Mouse (Mus musculus): ENCODE measurements around the gene Tox3. TPM values are rescaled to one million over a fixed set of nuclear protein-coding genes. Genes with fewer than 3 reads are reported as not detected.
A peak's percentile ranks its signal among the peaks of the same experiment; 100 is the strongest.

Gene Tox3
- polyA plus RNA-seq, 1 experiment from 2014 or later = 56.6 TPM

GRCm38 (mm10) chr8:90346138-90346879, 1.8 kb downstream of the Tox3 start:
- Histone ChIP-seq H3K9me3 (ENCODE audit: control insufficient read depth, low read length) (no peaks in the 10 kb centered on the region), H3K4me1 (ENCODE audit: control insufficient read depth, insufficient read depth, low read length) (peaks cover 26% of the 10 kb centered on the region), H3K4me3 (ENCODE audit: low read depth, low read length) (peak overlapping the region; percentile 98), H3K9ac (ENCODE audit: low read length) (peak overlapping the region; percentile 100), H3K27ac (ENCODE audit: low read depth, low read length) (peak overlapping the region; percentile 98), H3K27me3 (ENCODE audit: control insufficient read depth, insufficient read depth, low read length) (no peaks in the 10 kb centered on the region), H3K4me2 (peak overlapping the region; percentile 82), H3K36me3 (ENCODE audit: control insufficient read depth, insufficient read depth, low read length) (no peaks in the 10 kb centered on the region; the same call in 1 of the 2 replicates)
- DNase-seq (ENCODE audit: low spot score, missing footprints) = peak; percentile 91
- ATAC-seq (ENCODE audit: low FRiP score) = no peak
- WGBS = 11% methylated on average over 13 of the region's 13 CpGs

- H3K27ac ChIP-seq (ENCODE audit: low read depth, low read length) = peak overlapping the region; percentile 64
- H3K27me3 ChIP-seq (ENCODE audit: control insufficient read depth, insufficient read depth, low read length) = no peaks in the 10 kb centered on the region
- H3K4me3 ChIP-seq (ENCODE audit: low read depth, low read length) = no peak overlapping the region
- DNase-seq (ENCODE audit: low spot score, missing footprints) (peak; percentile 91), ATAC-seq (ENCODE audit: low FRiP score) (peak; percentile 75)
- no peaks in the 10 kb centered on the region for H3K9me3 ChIP-seq (ENCODE audit: control insufficient read depth, low read length)
- H3K9ac ChIP-seq (ENCODE audit: low read length) = no peak overlapping the region
- peak overlapping the region; percentile 16 for H3K4me2 ChIP-seq
- WGBS = 25% methylated on average over 7 of the region's 7 CpGs
- H3K4me1 ChIP-seq (ENCODE audit: control insufficient read depth, insufficient read depth, low read length) = peaks cover 37% of the 10 kb centered on the region
- H3K36me3 ChIP-seq (ENCODE audit: control insufficient read depth, insufficient read depth, low read length) = peaks cover 8% of the 10 kb centered on the region; the same call in 1 of the 2 replicates
These were observed 17.5 kb downstream of the Tox3 start for GRCm38 (mm10) chr8:90330377-90331285.

GRCm38 (mm10) chr8:90323824-90324223, 24.3 kb downstream of the Tox3 start:
- H3K4me2 ChIP-seq = no peak overlapping the region
- 7% methylated on average over 4 of the region's 4 CpGs for WGBS
- no peaks in the 10 kb centered on the region for H3K27me3 ChIP-seq (ENCODE audit: control insufficient read depth, insufficient read depth, low read length)
- no peaks in the 10 kb centered on the region; the same call in 1 of the 2 replicates for H3K36me3 ChIP-seq (ENCODE audit: control insufficient read depth, insufficient read depth, low read length)
- no peak for ATAC-seq (ENCODE audit: low FRiP score)
- DNase-seq (ENCODE audit: low spot score, missing footprints) = no peak
- no peaks in the 10 kb centered on the region for H3K9me3 ChIP-seq (ENCODE audit: control insufficient read depth, low read length)
- H3K4me3 ChIP-seq (ENCODE audit: low read depth, low read length) = no peak overlapping the region
- no peak overlapping the region; the same call in 1 of the 2 replicates for H3K9ac ChIP-seq (ENCODE audit: low read length)
- H3K27ac ChIP-seq (ENCODE audit: low read depth, low read length) = peak overlapping the region; percentile 8; the same call in 1 of the 2 replicates
- peaks cover 30% of the 10 kb centered on the region for H3K4me1 ChIP-seq (ENCODE audit: control insufficient read depth, insufficient read depth, low read length)

GRCm38 (mm10) chr8:90322701-90323439, 25.3 kb downstream of the Tox3 start:
- no peaks in the 10 kb centered on the region for H3K9me3 ChIP-seq (ENCODE audit: control insufficient read depth, low read length)
- H3K4me2 ChIP-seq = no peak overlapping the region
- H3K27ac ChIP-seq (ENCODE audit: low read depth, low read length) = no peak overlapping the region
- no peak for ATAC-seq (ENCODE audit: low FRiP score)
- DNase-seq (ENCODE audit: low spot score, missing footprints) = no peak
- WGBS = 78% methylated on average over 8 of the region's 8 CpGs
- H3K36me3 ChIP-seq (ENCODE audit: control insufficient read depth, insufficient read depth, low read length) = no peaks in the 10 kb centered on the region; the same call in none of the 2 replicates
- no peak overlapping the region for H3K4me3 ChIP-seq (ENCODE audit: low read depth, low read length)
- peaks cover 29% of the 10 kb centered on the region for H3K4me1 ChIP-seq (ENCODE audit: control insufficient read depth, insufficient read depth, low read length)
- no peaks in the 10 kb centered on the region for H3K27me3 ChIP-seq (ENCODE audit: control insufficient read depth, insufficient read depth, low read length)
- no peak overlapping the region for H3K9ac ChIP-seq (ENCODE audit: low read length)

- H3K27ac ChIP-seq (ENCODE audit: low read depth, low read length) = no peak overlapping the region
- ATAC-seq (ENCODE audit: low FRiP score) (no peak), DNase-seq (ENCODE audit: low spot score, missing footprints) (no peak)
- peaks cover 29% of the 10 kb centered on the region for H3K4me1 ChIP-seq (ENCODE audit: control insufficient read depth, insufficient read depth, low read length)
- WGBS = 89% methylated on average over 1 of the region's 1 CpGs
- no peak overlapping the region for H3K9ac ChIP-seq (ENCODE audit: low read length)
- H3K27me3 ChIP-seq (ENCODE audit: control insufficient read depth, insufficient read depth, low read length) = no peaks in the 10 kb centered on the region
- H3K9me3 ChIP-seq (ENCODE audit: control insufficient read depth, low read length) = no peaks in the 10 kb centered on the region
- no peak overlapping the region for H3K4me2 ChIP-seq
- H3K36me3 ChIP-seq (ENCODE audit: control insufficient read depth, insufficient read depth, low read length) = no peaks in the 10 kb centered on the region; the same call in 1 of the 2 replicates
- H3K4me3 ChIP-seq (ENCODE audit: low read depth, low read length) = no peak overlapping the region
These were observed 26.9 kb downstream of the Tox3 start for GRCm38 (mm10) chr8:90321255-90321654.

- H3K9ac ChIP-seq (ENCODE audit: low read length) = no peak overlapping the region
- no peak overlapping the region for H3K4me3 ChIP-seq (ENCODE audit: low read depth, low read length)
- no peaks in the 10 kb centered on the region for H3K9me3 ChIP-seq (ENCODE audit: control insufficient read depth, low read length)
- no peaks in the 10 kb centered on the region; the same call in 1 of the 2 replicates for H3K4me1 ChIP-seq (ENCODE audit: control insufficient read depth, insufficient read depth, low read length)
- DNase-seq (ENCODE audit: low spot score, missing footprints) (no peak), ATAC-seq (ENCODE audit: low FRiP score) (no peak)
- WGBS = 91% methylated on average over 7 of the region's 7 CpGs
- H3K27me3 ChIP-seq (ENCODE audit: control insufficient read depth, insufficient read depth, low read length) = no peaks in the 10 kb centered on the region
- no peak overlapping the region for H3K27ac ChIP-seq (ENCODE audit: low read depth, low read length)
- H3K36me3 ChIP-seq (ENCODE audit: control insufficient read depth, insufficient read depth, low read length) = no peaks in the 10 kb centered on the region; the same call in 1 of the 2 replicates
- no peak overlapping the region for H3K4me2 ChIP-seq
These were observed 33.8 kb downstream of the Tox3 start for GRCm38 (mm10) chr8:90314312-90314711.

GRCm38 (mm10) chr8:90302951-90303350, 45.2 kb downstream of the Tox3 start:
- no peak for DNase-seq (ENCODE audit: low spot score, missing footprints)
- peaks cover 46% of the 10 kb centered on the region for H3K4me1 ChIP-seq (ENCODE audit: control insufficient read depth, insufficient read depth, low read length)
- H3K4me3 ChIP-seq (ENCODE audit: low read depth, low read length) = no peak overlapping the region
- H3K36me3 ChIP-seq (ENCODE audit: control insufficient read depth, insufficient read depth, low read length) = peaks cover 12% of the 10 kb centered on the region; the same call in 1 of the 2 replicates
- H3K9me3 ChIP-seq (ENCODE audit: control insufficient read depth, low read length) = no peaks in the 10 kb centered on the region
- H3K27ac ChIP-seq (ENCODE audit: low read depth, low read length) = no peak overlapping the region; the same call in 1 of the 2 replicates
- H3K27me3 ChIP-seq (ENCODE audit: control insufficient read depth, insufficient read depth, low read length) = no peaks in the 10 kb centered on the region
- no peak overlapping the region for H3K4me2 ChIP-seq
- H3K9ac ChIP-seq (ENCODE audit: low read length) = no peak overlapping the region
- no peak for ATAC-seq (ENCODE audit: low FRiP score)
- WGBS = 75% methylated on average over 12 of the region's 12 CpGs

- peaks cover 7% of the 10 kb centered on the region; the same call in 1 of the 2 replicates for H3K36me3 ChIP-seq (ENCODE audit: control insufficient read depth, insufficient read depth, low read length)
- no peaks in the 10 kb centered on the region for H3K27me3 ChIP-seq (ENCODE audit: control insufficient read depth, insufficient read depth, low read length)
- no peak overlapping the region for H3K4me3 ChIP-seq (ENCODE audit: low read depth, low read length)
- peak overlapping the region; percentile 49 for H3K27ac ChIP-seq (ENCODE audit: low read depth, low read length)
- WGBS = 75% methylated on average over 5 of the region's 5 CpGs
- no peaks in the 10 kb centered on the region for H3K9me3 ChIP-seq (ENCODE audit: control insufficient read depth, low read length)
- H3K4me1 ChIP-seq (ENCODE audit: control insufficient read depth, insufficient read depth, low read length) = peaks cover 52% of the 10 kb centered on the region
- H3K9ac ChIP-seq (ENCODE audit: low read length) = no peak overlapping the region
- ATAC-seq (ENCODE audit: low FRiP score) = peak; percentile 50; the same call in 1 of the 2 replicates
- 0 out of 2 replicates have a peak overlapping the region, but pooled peaks have one; percentile 8 for H3K4me2 ChIP-seq
- peak; percentile 87 for DNase-seq (ENCODE audit: low spot score, missing footprints)
These were observed 45.9 kb downstream of the Tox3 start for GRCm38 (mm10) chr8:90302252-90302651.
